Mouse (Mus musculus): ENCODE results near the gene Slc28a3. TPM values are rescaled to one million over a fixed set of nuclear protein-coding genes. Genes with fewer than 3 reads are reported as not detected.

The Slc28a3 gene
- total and polyA plus RNA-seq, 2 experiments from 2014 or later, result not detected

GRCm38 (mm10) chr13:58637360-58638002 lies 26.8 kb upstream of the Slc28a3 start:
- H3K4me1 ChIP-seq (ENCODE audit: control insufficient read depth, insufficient read depth), result no peaks in the 10 kb centered on the region
- no peaks in the 10 kb centered on the region for H3K36me3 ChIP-seq (replicated peaks; ENCODE audit: control insufficient read depth, insufficient read depth, low read length)
- WGBS, result 11% methylated on average over 13 of the region's 13 CpGs
- no peak for TF ChIP-seq EP300 (IDR thresholded peaks at IDR 0.05; ENCODE audit: low read depth)
- peak; percentile 81 for TF ChIP-seq CTCF (IDR thresholded peaks at IDR 0.05; ENCODE audit: low read depth)
- DNase-seq (ENCODE audit: low spot score) (peak; percentile 63), ATAC-seq (ENCODE audit: insufficient read depth, low read depth) (no peak)
- no peaks in the 10 kb centered on the region for H3K9me3 ChIP-seq (replicated peaks; ENCODE audit: control insufficient read depth, low read length)
- no peak overlapping the region for H3K9ac ChIP-seq (replicated peaks; ENCODE audit: low read depth, low read length)
- H3K4me2 ChIP-seq (ENCODE audit: low read depth, low read length), result no peak overlapping the region
- no peak overlapping the region for H3K4me3 ChIP-seq (ENCODE audit: low read depth, low read length)
- no peak overlapping the region for H3K27ac ChIP-seq (ENCODE audit: low read depth)
- H3K27me3 ChIP-seq (ENCODE audit: control insufficient read depth, insufficient read depth, low read length), result 0 out of 2 replicates have a peak, but pooled peaks cover 3% of the 10 kb centered on the region

GRCm38 (mm10) chr13:58633887-58634286 lies 23.2 kb upstream of the Slc28a3 start:
- ATAC-seq (ENCODE audit: insufficient read depth, low read depth) (no peak), DNase-seq (ENCODE audit: low spot score) (no peak)
- 0 out of 2 replicates have a peak, but pooled peaks cover 3% of the 10 kb centered on the region for H3K27me3 ChIP-seq (ENCODE audit: control insufficient read depth, insufficient read depth, low read length)
- H3K9ac ChIP-seq (replicated peaks; ENCODE audit: low read depth, low read length), result no peak overlapping the region
- WGBS, result 33% methylated on average over 4 of the region's 4 CpGs
- H3K4me3 ChIP-seq (ENCODE audit: low read depth, low read length), result no peak overlapping the region
- no peaks in the 10 kb centered on the region for H3K36me3 ChIP-seq (replicated peaks; ENCODE audit: control insufficient read depth, insufficient read depth, low read length)
- no peaks in the 10 kb centered on the region for H3K4me1 ChIP-seq (ENCODE audit: control insufficient read depth, insufficient read depth)
- H3K27ac ChIP-seq (ENCODE audit: low read depth), result no peak overlapping the region
- no peaks in the 10 kb centered on the region for H3K9me3 ChIP-seq (replicated peaks; ENCODE audit: control insufficient read depth, low read length)
- no peak overlapping the region for H3K4me2 ChIP-seq (ENCODE audit: low read depth, low read length)
- no peak for TF ChIP-seq EP300 (IDR thresholded peaks at IDR 0.05; ENCODE audit: low read depth)

- H3K9me3 ChIP-seq (replicated peaks; ENCODE audit: control insufficient read depth, low read length), result no peaks in the 10 kb centered on the region
- H3K27ac ChIP-seq (ENCODE audit: low read depth), result no peak overlapping the region
- 0 out of 2 replicates have a peak, but pooled peaks cover 3% of the 10 kb centered on the region for H3K27me3 ChIP-seq (ENCODE audit: control insufficient read depth, insufficient read depth, low read length)
- no peak for DNase-seq (ENCODE audit: low spot score)
- 52% methylated on average over 10 of the region's 10 CpGs for WGBS
- H3K4me3 ChIP-seq (ENCODE audit: low read depth, low read length), result no peak overlapping the region
- H3K4me2 ChIP-seq (ENCODE audit: low read depth, low read length), result no peak overlapping the region
- no peaks in the 10 kb centered on the region for H3K36me3 ChIP-seq (replicated peaks; ENCODE audit: control insufficient read depth, insufficient read depth, low read length)
- no peak overlapping the region for H3K9ac ChIP-seq (replicated peaks; ENCODE audit: low read depth, low read length)
- no peaks in the 10 kb centered on the region for H3K4me1 ChIP-seq (ENCODE audit: control insufficient read depth, insufficient read depth)
- no peak for ATAC-seq (ENCODE audit: insufficient read depth, low read depth)
- TF ChIP-seq EP300 (IDR thresholded peaks at IDR 0.05; ENCODE audit: low read depth), result no peak
- no peak for TF ChIP-seq CTCF (IDR thresholded peaks at IDR 0.05; ENCODE audit: low read depth)
Observed at GRCm38 (mm10) chr13:58630756-58631155, 20.1 kb upstream of the Slc28a3 start.

- no peak overlapping the region for H3K4me2 ChIP-seq (ENCODE audit: low read depth, low read length)
- 24% methylated on average over 13 of the region's 13 CpGs for WGBS
Observed at GRCm38 (mm10) chr13:58629365-58630050, 18.8 kb upstream of the Slc28a3 start.

DNA sequence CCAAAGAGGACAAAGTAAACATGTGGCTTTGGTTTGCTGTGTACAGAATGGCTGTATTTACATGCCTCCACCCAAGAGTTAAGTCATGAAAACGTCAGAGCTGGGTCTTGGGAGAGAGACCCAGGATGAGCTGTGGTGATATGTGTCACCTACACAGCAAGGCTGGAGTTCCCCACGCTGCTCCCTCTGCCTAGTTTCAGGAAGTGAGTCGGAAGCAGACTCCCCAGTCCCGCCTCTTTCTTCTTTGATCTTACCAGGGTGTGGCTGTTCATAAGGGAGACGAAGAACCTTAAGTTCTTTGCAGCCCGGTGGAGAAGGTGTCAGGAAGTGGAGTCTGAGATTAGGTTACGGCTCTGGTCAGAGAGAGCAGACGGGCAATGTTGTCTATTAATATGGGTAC lies 12.0 kb upstream of the Slc28a3 start:
- TF ChIP-seq EP300 (IDR thresholded peaks at IDR 0.05; ENCODE audit: low read depth) (no peak), CTCF (IDR thresholded peaks at IDR 0.05; ENCODE audit: low read depth) (no peak)
- no peak for ATAC-seq (ENCODE audit: insufficient read depth, low read depth)
- DNase-seq (ENCODE audit: low spot score), result no peak
- no peaks in the 10 kb centered on the region for H3K4me1 ChIP-seq (ENCODE audit: control insufficient read depth, insufficient read depth)
- no peak overlapping the region for H3K4me3 ChIP-seq (ENCODE audit: low read depth, low read length)
- H3K27me3 ChIP-seq (ENCODE audit: control insufficient read depth, insufficient read depth, low read length), result no peaks in the 10 kb centered on the region
- H3K9ac ChIP-seq (replicated peaks; ENCODE audit: low read depth, low read length), result no peak overlapping the region
- no peaks in the 10 kb centered on the region for H3K9me3 ChIP-seq (replicated peaks; ENCODE audit: control insufficient read depth, low read length)
- H3K36me3 ChIP-seq (replicated peaks; ENCODE audit: control insufficient read depth, insufficient read depth, low read length), result no peaks in the 10 kb centered on the region
- WGBS, result 33% methylated on average over 8 of the region's 8 CpGs
- H3K4me2 ChIP-seq (ENCODE audit: low read depth, low read length), result no peak overlapping the region
- H3K27ac ChIP-seq (ENCODE audit: low read depth), result no peak overlapping the region

More at GRCm38 (mm10) chr13:58629365-58630050, 18.8 kb upstream of the Slc28a3 start:
- ATAC-seq (ENCODE audit: insufficient read depth, low read depth), result no peak
- DNase-seq (ENCODE audit: low spot score), result no peak
- H3K27ac ChIP-seq (ENCODE audit: low read depth), result no peak overlapping the region
- H3K4me1 ChIP-seq (ENCODE audit: control insufficient read depth, insufficient read depth), result no peaks in the 10 kb centered on the region
- no peaks in the 10 kb centered on the region for H3K36me3 ChIP-seq (replicated peaks; ENCODE audit: control insufficient read depth, insufficient read depth, low read length)
- TF ChIP-seq EP300 (IDR thresholded peaks at IDR 0.05; ENCODE audit: low read depth) (no peak), CTCF (IDR thresholded peaks at IDR 0.05; ENCODE audit: low read depth) (no peak)
- H3K27me3 ChIP-seq (ENCODE audit: control insufficient read depth, insufficient read depth, low read length), result no peaks in the 10 kb centered on the region
- no peak overlapping the region for H3K9ac ChIP-seq (replicated peaks; ENCODE audit: low read depth, low read length)
- H3K9me3 ChIP-seq (replicated peaks; ENCODE audit: control insufficient read depth, low read length), result no peaks in the 10 kb centered on the region
- H3K4me3 ChIP-seq (ENCODE audit: low read depth, low read length), result no peak overlapping the region
